Mouse (Mus musculus): ENCODE data around the gene D5Ertd579e. TPM values are rescaled to one million over a fixed set of nuclear protein-coding genes. Genes with fewer than 3 reads are reported as not detected.

Gene D5Ertd579e
- polyA plus RNA-seq, 1 experiment from 2014 or later = 27.8 TPM

- WGBS (ENCODE audit: insufficient replicate concordance) = 80% methylated on average over 4 of the region's 4 CpGs
- ATAC-seq (replicated peaks; ENCODE audit: insufficient number of reproducible peaks, low FRiP score, low TSS enrichment) = no peak
- H3K4me2 ChIP-seq = no peak overlapping the region
- H3K9me3 ChIP-seq (replicated peaks; ENCODE audit: control insufficient read depth, low read length) = no peaks in the 10 kb centered on the region
- no peaks in the 10 kb centered on the region for H3K36me3 ChIP-seq (ENCODE audit: control insufficient read depth, insufficient read depth, low read length)
- peaks cover 28% of the 10 kb centered on the region for H3K4me1 ChIP-seq (ENCODE audit: control insufficient read depth, insufficient read depth, low read length)
- no peak overlapping the region for H3K27ac ChIP-seq (ENCODE audit: low read depth, low read length)
- no peaks in the 10 kb centered on the region for H3K27me3 ChIP-seq (ENCODE audit: control insufficient read depth, insufficient read depth, low read length)
- no peak overlapping the region for H3K9ac ChIP-seq (ENCODE audit: low read depth, low read length)
- no peak overlapping the region for H3K4me3 ChIP-seq (ENCODE audit: low read depth, low read length)
Measured at GRCm38 (mm10) chr5:36561509-36561908, 134.3 kb downstream of the D5Ertd579e start.

DNA sequence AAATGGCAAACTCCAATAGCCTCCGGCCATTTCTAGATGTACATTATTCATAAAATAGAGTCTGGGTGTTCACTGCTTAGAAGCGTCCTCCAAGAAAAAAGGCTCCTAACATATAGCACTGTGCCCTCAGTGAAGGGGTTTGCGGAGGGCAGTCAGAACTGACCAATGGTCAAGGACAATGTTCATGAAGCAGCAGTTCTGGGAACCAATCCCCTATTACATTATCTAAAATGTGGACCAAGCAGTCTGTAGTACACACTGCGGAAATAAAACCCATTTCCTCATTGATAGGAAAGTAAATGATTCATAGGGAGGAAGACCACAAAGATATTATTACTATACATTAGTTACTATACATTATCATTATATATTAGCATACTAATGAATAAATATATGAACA is 135.3 kb downstream of the D5Ertd579e start:
- Histone ChIP-seq H3K4me3 (ENCODE audit: low read depth, low read length) (no peak overlapping the region), H3K9ac (ENCODE audit: low read depth, low read length) (no peak overlapping the region), H3K27me3 (ENCODE audit: control insufficient read depth, insufficient read depth, low read length) (no peaks in the 10 kb centered on the region), H3K27ac (ENCODE audit: low read depth, low read length) (no peak overlapping the region), H3K4me2 (no peak overlapping the region), H3K9me3 (replicated peaks; ENCODE audit: control insufficient read depth, low read length) (no peaks in the 10 kb centered on the region), H3K36me3 (ENCODE audit: control insufficient read depth, insufficient read depth, low read length) (no peaks in the 10 kb centered on the region), H3K4me1 (ENCODE audit: control insufficient read depth, insufficient read depth, low read length) (peaks cover 28% of the 10 kb centered on the region)
- 85% methylated on average over 4 of the region's 4 CpGs for WGBS (ENCODE audit: insufficient replicate concordance)
- ATAC-seq (replicated peaks; ENCODE audit: insufficient number of reproducible peaks, low FRiP score, low TSS enrichment) = no peak

DNA sequence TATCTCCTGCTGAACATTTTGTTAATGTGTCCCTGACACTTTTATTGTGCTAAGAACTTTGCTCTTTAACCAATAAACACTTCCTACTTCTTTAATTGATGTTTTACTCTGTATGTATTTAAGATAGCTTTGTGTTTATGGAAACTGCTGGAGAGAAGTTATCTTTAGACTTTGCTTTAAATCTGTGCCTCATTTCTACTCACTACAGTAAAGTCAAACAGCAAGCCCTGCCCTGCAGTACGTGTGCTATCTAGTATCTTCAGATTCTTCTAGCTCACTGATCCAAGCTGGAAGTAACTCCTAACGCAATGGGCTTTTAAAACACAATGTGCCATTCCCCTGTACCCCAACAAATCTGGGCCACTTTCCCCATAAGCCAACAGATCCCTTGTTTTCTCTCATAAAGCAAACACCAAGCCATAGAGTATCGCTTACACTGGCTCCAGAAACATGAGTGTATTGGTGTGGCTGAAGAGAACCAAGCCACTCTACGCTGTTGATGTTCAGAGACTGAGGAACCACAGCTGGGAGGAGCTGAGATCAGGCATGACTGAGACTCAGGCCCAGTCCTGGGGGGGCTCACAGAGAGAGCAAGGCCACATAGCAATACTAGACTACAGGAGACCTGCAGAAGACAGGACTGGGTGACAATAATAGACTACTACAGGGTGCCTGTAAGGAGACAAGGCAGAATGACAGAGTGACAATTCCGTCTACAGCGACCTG is 136.2 kb downstream of the D5Ertd579e start:
- H3K27me3 ChIP-seq (ENCODE audit: control insufficient read depth, insufficient read depth, low read length) = no peaks in the 10 kb centered on the region
- WGBS (ENCODE audit: insufficient replicate concordance) = 71% methylated on average over 6 of the region's 6 CpGs
- H3K27ac ChIP-seq (ENCODE audit: low read depth, low read length) = no peak overlapping the region
- no peak overlapping the region for H3K4me2 ChIP-seq
- peaks cover 33% of the 10 kb centered on the region for H3K4me1 ChIP-seq (ENCODE audit: control insufficient read depth, insufficient read depth, low read length)
- H3K9me3 ChIP-seq (replicated peaks; ENCODE audit: control insufficient read depth, low read length) = no peaks in the 10 kb centered on the region
- H3K4me3 ChIP-seq (ENCODE audit: low read depth, low read length) = no peak overlapping the region
- H3K9ac ChIP-seq (ENCODE audit: low read depth, low read length) = no peak overlapping the region
- H3K36me3 ChIP-seq (ENCODE audit: control insufficient read depth, insufficient read depth, low read length) = no peaks in the 10 kb centered on the region
- no peak for ATAC-seq (replicated peaks; ENCODE audit: insufficient number of reproducible peaks, low FRiP score, low TSS enrichment)

GRCm38 (mm10) chr5:36559106-36559505 is 136.7 kb downstream of the D5Ertd579e start:
- Histone ChIP-seq H3K4me2 (no peak overlapping the region), H3K4me1 (ENCODE audit: control insufficient read depth, insufficient read depth, low read length) (peaks cover 38% of the 10 kb centered on the region), H3K9me3 (replicated peaks; ENCODE audit: control insufficient read depth, low read length) (no peaks in the 10 kb centered on the region), H3K9ac (ENCODE audit: low read depth, low read length) (no peak overlapping the region), H3K36me3 (ENCODE audit: control insufficient read depth, insufficient read depth, low read length) (no peaks in the 10 kb centered on the region), H3K27ac (ENCODE audit: low read depth, low read length) (no peak overlapping the region), H3K27me3 (ENCODE audit: control insufficient read depth, insufficient read depth, low read length) (no peaks in the 10 kb centered on the region), H3K4me3 (ENCODE audit: low read depth, low read length) (no peak overlapping the region)
- 86% methylated on average over 5 of the region's 5 CpGs for WGBS (ENCODE audit: insufficient replicate concordance)
- ATAC-seq (replicated peaks; ENCODE audit: insufficient number of reproducible peaks, low FRiP score, low TSS enrichment) = no peak

GRCm38 (mm10) chr5:36558526-36558925 is 137.3 kb downstream of the D5Ertd579e start:
- 84% methylated on average over 2 of the region's 2 CpGs for WGBS (ENCODE audit: insufficient replicate concordance)
- Histone ChIP-seq H3K4me2 (no peak overlapping the region), H3K27me3 (ENCODE audit: control insufficient read depth, insufficient read depth, low read length) (no peaks in the 10 kb centered on the region), H3K9ac (ENCODE audit: low read depth, low read length) (no peak overlapping the region), H3K4me3 (ENCODE audit: low read depth, low read length) (no peak overlapping the region), H3K27ac (ENCODE audit: low read depth, low read length) (no peak overlapping the region), H3K9me3 (replicated peaks; ENCODE audit: control insufficient read depth, low read length) (no peaks in the 10 kb centered on the region), H3K4me1 (ENCODE audit: control insufficient read depth, insufficient read depth, low read length) (peaks cover 43% of the 10 kb centered on the region), H3K36me3 (ENCODE audit: control insufficient read depth, insufficient read depth, low read length) (no peaks in the 10 kb centered on the region)
- no peak for ATAC-seq (replicated peaks; ENCODE audit: insufficient number of reproducible peaks, low FRiP score, low TSS enrichment)

DNA sequence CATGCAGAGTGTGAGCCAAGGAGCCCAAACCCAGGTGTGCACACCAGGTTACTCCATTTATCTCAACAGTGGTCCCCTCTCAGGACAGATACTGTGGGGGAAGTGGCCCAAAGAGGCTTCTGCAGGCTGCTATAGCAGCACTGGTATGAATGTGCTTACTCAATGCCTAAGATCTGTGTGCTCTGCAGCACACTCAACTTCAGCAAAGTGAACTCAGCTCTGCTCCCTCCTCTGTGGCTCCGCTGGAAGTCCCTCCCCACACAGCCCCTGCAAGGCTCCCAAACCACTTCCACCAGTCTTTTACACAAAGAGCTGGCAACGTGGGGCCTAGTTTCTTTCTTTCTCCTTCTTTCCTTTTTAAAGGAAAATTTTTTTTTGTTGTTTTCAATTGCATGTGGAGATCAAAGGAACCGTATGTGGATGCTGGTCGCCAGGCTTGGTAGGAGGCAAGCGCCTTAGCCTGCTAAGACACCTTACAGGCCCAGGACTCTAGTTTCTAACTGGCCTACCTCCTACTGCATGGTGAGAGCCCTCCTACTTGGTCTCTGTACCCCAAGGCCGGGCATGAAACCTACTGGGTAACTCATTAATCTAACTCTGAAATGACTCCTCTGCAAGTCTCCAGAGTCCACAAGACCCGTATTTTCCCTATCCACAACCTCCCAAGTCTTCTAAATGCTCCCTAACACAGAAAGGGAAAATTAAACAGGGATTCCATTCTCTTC is 138.1 kb downstream of the D5Ertd579e start:
- Histone ChIP-seq H3K4me2 (no peak overlapping the region), H3K9me3 (replicated peaks; ENCODE audit: control insufficient read depth, low read length) (no peaks in the 10 kb centered on the region), H3K27me3 (ENCODE audit: control insufficient read depth, insufficient read depth, low read length) (no peaks in the 10 kb centered on the region), H3K4me1 (ENCODE audit: control insufficient read depth, insufficient read depth, low read length) (peaks cover 43% of the 10 kb centered on the region), H3K9ac (ENCODE audit: low read depth, low read length) (no peak overlapping the region), H3K36me3 (ENCODE audit: control insufficient read depth, insufficient read depth, low read length) (no peaks in the 10 kb centered on the region), H3K27ac (ENCODE audit: low read depth, low read length) (no peak overlapping the region), H3K4me3 (ENCODE audit: low read depth, low read length) (no peak overlapping the region)
- ATAC-seq (replicated peaks; ENCODE audit: insufficient number of reproducible peaks, low FRiP score, low TSS enrichment) = no peak
- WGBS (ENCODE audit: insufficient replicate concordance) = 54% methylated on average over 7 of the region's 7 CpGs

- H3K4me1 ChIP-seq (ENCODE audit: control insufficient read depth, insufficient read depth, low read length) = peaks cover 38% of the 10 kb centered on the region
- H3K9me3 ChIP-seq (replicated peaks; ENCODE audit: control insufficient read depth, low read length) = no peaks in the 10 kb centered on the region
- H3K36me3 ChIP-seq (ENCODE audit: control insufficient read depth, insufficient read depth, low read length) = no peaks in the 10 kb centered on the region
- no peak overlapping the region for H3K4me3 ChIP-seq (ENCODE audit: low read depth, low read length)
- H3K4me2 ChIP-seq = no peak overlapping the region
- WGBS (ENCODE audit: insufficient replicate concordance) = 84% methylated on average over 3 of the region's 3 CpGs
- H3K27ac ChIP-seq (ENCODE audit: low read depth, low read length) = no peak overlapping the region
- no peaks in the 10 kb centered on the region for H3K27me3 ChIP-seq (ENCODE audit: control insufficient read depth, insufficient read depth, low read length)
- ATAC-seq (replicated peaks; ENCODE audit: insufficient number of reproducible peaks, low FRiP score, low TSS enrichment) = no peak
- H3K9ac ChIP-seq (ENCODE audit: low read depth, low read length) = no peak overlapping the region
Measured at GRCm38 (mm10) chr5:36556906-36557305, 138.9 kb downstream of the D5Ertd579e start.

DNA sequence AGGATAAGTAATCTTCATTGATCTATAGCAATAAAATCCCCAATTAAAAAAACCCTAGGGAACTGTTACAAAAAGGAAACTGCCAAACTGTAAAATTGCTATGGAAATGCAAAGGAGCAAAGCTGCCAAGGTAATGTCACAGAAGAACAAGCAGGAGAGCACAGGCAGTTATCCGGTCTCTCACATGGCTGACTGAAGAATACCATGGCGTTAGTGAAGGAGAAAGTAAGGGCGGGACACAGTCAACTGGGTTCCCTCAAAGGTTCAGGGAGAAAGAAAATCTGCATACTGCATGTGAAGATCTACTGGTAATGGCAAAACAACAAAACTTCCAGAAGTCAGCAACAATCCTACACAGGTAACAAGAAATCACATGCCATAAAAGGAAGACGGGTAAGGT is 139.5 kb downstream of the D5Ertd579e start:
- Histone ChIP-seq H3K9ac (ENCODE audit: low read depth, low read length) (no peak overlapping the region), H3K27ac (ENCODE audit: low read depth, low read length) (no peak overlapping the region), H3K9me3 (replicated peaks; ENCODE audit: control insufficient read depth, low read length) (no peaks in the 10 kb centered on the region), H3K27me3 (ENCODE audit: control insufficient read depth, insufficient read depth, low read length) (no peaks in the 10 kb centered on the region), H3K4me1 (ENCODE audit: control insufficient read depth, insufficient read depth, low read length) (peaks cover 33% of the 10 kb centered on the region), H3K36me3 (ENCODE audit: control insufficient read depth, insufficient read depth, low read length) (no peaks in the 10 kb centered on the region), H3K4me2 (no peak overlapping the region), H3K4me3 (ENCODE audit: low read depth, low read length) (no peak overlapping the region)
- WGBS (ENCODE audit: insufficient replicate concordance) = 81% methylated on average over 4 of the region's 4 CpGs
- ATAC-seq (replicated peaks; ENCODE audit: insufficient number of reproducible peaks, low FRiP score, low TSS enrichment) = no peak

Data from heart, embryonic 11.5 days (tissue).